Mouse (Mus musculus) megakaryocyte-erythroid progenitor cell, adult 5-6 weeks (primary cell): ENCODE measurements at regions not wholly inside any gene's neighbourhood (a gene's known extent, or its start where the extent isn't known, plus 50 kb on each side); places are given as distances from the start of the nearest gene placed in this dataset.

Experiments
- ATAC-seq: replicated peaks from 2 replicates; pipeline ENCODE4 v1.8.0; 2016; ENCODE audit warnings: mild to moderate bottlenecking, inconsistent platforms; ENCODE audit not compliant: severe bottlenecking, poor library complexity, low FRiP score, low TSS enrichment

- ATAC-seq = peak; percentile 83
Observed at GRCm38 (mm10) chr2:146623052-146623451, 110.9 kb upstream of the Ralgapa2 start.

DNA sequence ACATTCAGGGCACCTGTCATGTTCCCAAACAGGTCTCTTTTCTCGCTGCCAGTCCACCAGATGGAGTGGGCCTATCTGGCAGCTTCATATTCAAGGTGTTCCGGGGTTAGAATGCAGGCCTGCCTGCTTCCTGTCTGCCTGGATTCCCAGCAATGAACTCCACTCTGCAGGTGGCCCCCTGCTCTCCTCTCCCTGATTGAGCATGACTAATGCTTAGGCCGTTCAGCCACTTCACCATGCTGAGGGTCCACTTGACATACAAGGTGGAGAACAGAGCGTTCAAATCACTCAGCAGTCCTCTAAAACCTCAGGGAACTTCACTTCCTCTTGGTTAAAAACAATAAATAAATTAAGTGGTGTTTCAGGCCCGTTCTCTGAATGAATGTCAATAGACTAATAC lies 112.1 kb upstream of the Ralgapa2 start:
- no peak for ATAC-seq

DNA sequence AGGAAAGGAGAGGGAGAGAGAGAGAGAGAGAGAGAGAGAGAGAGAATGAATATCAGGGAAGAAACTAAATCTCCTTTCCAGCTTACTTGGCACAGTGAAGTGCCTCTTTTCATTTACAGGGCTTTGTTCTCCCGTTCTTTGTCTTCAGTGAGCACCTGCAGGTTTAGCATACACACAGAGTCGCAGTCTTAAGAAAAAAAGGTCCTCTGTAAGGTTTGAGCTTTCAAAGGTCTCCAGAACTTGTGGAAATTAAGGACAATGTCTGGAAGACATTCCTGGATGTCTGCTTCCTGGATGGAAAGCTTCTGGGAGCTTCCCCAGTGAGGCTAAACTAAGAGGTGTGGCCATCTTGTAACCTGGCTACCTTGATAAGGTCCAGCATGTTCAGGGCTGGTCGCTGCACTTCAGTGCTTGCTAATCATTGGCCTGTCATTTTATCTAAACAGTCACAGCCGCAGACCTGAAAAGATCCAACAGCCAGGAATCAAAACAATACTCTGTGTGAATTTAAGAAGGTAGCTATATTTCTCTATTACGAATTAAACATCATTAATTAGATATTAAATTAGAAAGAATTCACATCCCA lies 113.1 kb upstream of the Ralgapa2 start:
- ATAC-seq = peak; percentile 62

- no peak for ATAC-seq
Observed at GRCm38 (mm10) chr2:146626531-146626930, 114.4 kb upstream of the Ralgapa2 start.

GRCm38 (mm10) chr2:146630179-146630578 lies 118.0 kb upstream of the Ralgapa2 start:
- no peak for ATAC-seq

GRCm38 (mm10) chr2:146631098-146631497 lies 119.0 kb upstream of the Ralgapa2 start:
- no peak for ATAC-seq

- ATAC-seq = peak; percentile 99
Observed at GRCm38 (mm10) chr2:146633329-146634070, 121.4 kb upstream of the Ralgapa2 start.

DNA sequence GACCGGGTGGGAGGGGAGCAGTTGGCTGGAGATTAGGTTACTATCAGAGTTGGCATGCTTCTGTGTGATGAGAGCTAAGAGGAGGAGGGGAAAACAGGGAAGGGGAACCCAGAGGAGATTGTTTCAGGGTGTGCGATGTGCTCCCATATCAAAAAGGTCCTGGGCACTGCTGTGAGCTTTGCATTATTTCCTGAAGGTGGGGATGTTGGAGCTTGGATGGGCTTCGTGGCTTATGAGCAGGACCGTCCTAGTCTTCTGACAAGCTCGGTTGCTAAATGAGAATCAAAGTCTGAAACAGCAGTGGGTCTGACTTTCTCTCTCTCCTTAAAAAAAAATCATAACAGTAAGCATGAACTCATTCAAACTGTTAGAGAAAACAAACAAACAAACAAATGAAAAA lies 125.4 kb upstream of the Ralgapa2 start:
- ATAC-seq = no peak

- ATAC-seq = no peak
Observed at GRCm38 (mm10) chr2:146646237-146646972, 134.3 kb upstream of the Ralgapa2 start.

- no peak for ATAC-seq
Observed at GRCm38 (mm10) chr2:146646973-146647282, 134.8 kb upstream of the Ralgapa2 start.

DNA sequence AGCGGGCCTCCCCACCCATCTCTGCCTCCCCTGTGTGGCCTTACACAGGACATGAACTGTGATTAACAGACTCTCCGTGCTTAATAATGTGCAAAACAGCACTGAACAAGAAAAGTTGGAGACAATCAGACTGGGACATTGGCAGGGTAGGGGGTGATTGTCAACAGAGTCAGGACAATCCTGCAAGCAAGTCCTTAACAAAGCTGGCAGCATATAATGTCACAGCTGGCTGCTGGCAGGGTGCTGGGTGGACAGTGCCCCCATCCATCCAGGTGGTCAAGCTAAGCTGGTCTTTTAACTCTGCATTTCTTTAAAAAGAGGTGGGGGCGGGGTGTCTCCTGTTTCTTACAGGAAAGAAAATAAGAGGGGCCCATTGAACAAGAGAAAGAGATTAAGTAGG lies 149.2 kb upstream of the Ralgapa2 start:
- no peak for ATAC-seq

- ATAC-seq = no peak
Observed at GRCm38 (mm10) chr2:146672761-146673160, 160.6 kb upstream of the Ralgapa2 start.

GRCm38 (mm10) chr2:146681979-146682378 lies 169.8 kb upstream of the Ralgapa2 start:
- ATAC-seq = no peak

DNA sequence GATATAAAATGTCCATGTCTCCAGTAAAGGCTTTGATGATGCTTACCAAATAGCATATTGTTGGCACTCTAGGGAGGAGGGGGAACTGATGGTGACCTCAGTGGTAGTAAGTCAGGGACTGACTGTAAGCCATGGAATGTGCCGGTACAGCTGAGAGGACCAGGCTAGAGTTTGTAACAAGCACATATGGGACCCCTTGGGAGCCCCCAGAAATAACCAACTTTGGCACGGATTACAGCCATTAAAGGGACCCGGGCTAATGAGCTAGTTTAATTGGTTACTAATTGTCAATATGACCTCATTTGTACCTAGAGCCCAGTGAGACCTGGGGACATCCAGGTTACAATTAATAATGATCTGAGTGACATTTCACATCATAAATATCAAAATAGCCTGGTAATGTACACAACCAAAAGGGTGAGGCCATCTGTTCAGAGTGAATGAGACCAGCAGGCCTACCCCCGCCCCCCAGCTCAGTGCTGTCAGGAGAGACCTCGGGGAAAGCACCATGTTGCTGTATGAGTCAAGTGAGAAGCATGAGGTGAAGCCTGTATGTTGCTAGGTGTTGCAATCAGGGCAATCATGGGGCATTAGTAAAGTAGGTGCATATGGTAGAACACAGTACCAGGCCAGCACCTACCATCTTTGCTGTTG lies 169.7 kb upstream of the Kiz start:
- no peak for ATAC-seq

DNA sequence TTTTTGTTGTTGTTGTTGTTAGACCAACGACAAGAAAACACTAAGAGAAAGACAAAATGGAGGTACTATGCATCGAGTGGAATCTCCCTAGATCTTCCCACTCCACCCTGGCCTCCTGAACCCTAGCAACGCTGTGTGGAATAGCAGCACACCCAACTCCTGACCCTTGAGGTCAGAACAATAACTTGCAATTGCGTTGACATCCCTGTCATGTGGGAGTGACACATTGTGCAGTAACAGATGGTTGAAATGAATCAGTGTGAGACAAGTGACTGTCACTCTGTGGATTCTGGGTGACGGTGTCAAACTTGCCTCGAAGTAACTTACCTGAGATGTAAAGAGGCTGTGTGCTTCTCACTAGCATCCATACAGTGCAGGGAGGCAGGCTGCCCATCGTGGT lies 167.1 kb upstream of the Kiz start:
- no peak for ATAC-seq

GRCm38 (mm10) chr2:146693484-146693883 lies 162.2 kb upstream of the Kiz start:
- ATAC-seq = no peak

DNA sequence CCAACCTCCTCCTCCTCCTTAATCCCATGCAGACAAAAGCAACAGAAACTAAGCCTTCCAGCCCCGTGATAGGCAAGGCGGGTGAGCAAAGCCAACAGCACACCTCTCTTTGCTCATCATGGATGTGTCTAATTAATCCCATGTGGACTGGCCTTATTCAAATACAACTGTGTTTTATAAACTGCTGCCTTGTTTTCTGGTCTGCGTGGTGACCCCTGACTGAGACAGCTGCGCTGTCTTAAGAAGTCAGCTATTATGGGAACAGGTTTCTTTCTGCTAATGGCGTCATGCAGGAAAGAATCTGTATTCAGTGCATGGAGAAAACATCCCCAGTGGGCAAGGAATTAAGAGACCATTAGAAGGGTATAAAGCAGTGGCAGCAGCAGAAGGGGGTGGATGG lies 161.6 kb upstream of the Kiz start:
- ATAC-seq = no peak

DNA sequence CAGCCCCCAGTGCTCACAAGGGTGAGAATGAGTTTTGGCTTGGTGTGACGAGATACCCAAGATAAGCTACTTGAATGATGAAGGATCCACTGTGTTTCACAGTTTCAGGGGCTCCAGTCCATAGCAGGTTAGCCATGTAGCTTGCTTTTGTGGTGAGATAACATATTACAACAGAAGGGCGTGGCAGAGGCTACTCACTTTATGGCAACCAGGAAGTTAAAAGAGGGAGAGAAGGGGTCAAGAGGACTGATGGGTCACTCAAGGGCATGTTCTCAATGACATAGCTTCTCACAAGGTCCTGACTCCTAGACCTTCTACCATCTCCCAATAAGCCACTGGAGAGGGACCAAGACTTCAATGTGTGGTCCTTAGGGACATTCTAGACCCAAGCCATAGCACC lies 159.4 kb upstream of the Kiz start:
- ATAC-seq = no peak

GRCm38 (mm10) chr2:146696727-146697126 lies 158.9 kb upstream of the Kiz start:
- ATAC-seq = no peak

- no peak for ATAC-seq
Observed at GRCm38 (mm10) chr2:146710676-146711075, 145.0 kb upstream of the Kiz start.
